Comparison of ENCODE assay signal across 16 mouse cellular contexts in the genomic region with DNA sequence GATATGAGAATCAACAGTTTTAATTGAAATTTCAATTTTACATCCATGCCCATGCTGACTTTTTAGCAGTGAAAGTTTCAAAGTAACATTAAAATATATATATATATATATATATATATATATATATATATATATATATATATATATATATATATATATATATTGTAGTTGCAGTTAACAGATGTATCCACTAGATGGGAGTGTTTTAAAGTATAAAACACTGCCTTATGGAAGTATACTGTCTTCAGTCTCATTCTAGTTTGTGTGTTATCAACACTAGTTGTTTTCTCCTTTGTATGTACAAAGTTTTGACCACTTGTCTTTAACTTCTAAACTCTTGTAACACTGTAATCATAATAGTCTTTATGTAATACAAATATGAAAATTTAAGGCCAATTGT.
DNase-seq lines count a peak whose midpoint lies in the region; ATAC-seq and TF ChIP-seq lines count a peak whose summit lies in the region.
"Had no signal": no experiment of that assay in that cellular context is flagged by ENCODE, and none has a peak within 500 bp of the region (broad histone marks: within the 10 kb centered on the region; RNA-seq: fewer than 3 reads in every experiment).

No protein-coding gene starts in this region.

- H3K27ac ChIP-seq in forebrain, postnatal 0 days (ENCODE audit: low read depth, low read length): no peak overlapping the region
- H3K27ac ChIP-seq in forebrain, embryonic 16.5 days (ENCODE audit: low read length): no peak overlapping the region
- H3K27ac ChIP-seq in lung, embryonic 14.5 days (ENCODE audit: low read depth): no peak overlapping the region
- H3K27ac ChIP-seq in stomach, postnatal 0 days (replicated peaks): no peak overlapping the region
- H3K27ac ChIP-seq: heart, embryonic 10.5 days; liver, embryonic 14.5 days; midbrain, embryonic 15.5 days had no signal

- no peaks in the 10 kb centered on the region for H3K36me3 ChIP-seq in forebrain, postnatal 0 days (ENCODE audit: insufficient read depth)
- H3K36me3 ChIP-seq in forebrain, embryonic 16.5 days (ENCODE audit: control insufficient read depth, insufficient read depth): no peaks in the 10 kb centered on the region
- H3K36me3 ChIP-seq in lung, embryonic 14.5 days (ENCODE audit: insufficient read depth): no peaks in the 10 kb centered on the region
- no peaks in the 10 kb centered on the region for H3K36me3 ChIP-seq in stomach, postnatal 0 days (ENCODE audit: control insufficient read depth, insufficient read depth, low read length)
- H3K36me3 ChIP-seq: G1E; heart, embryonic 10.5 days; midbrain, embryonic 15.5 days had no signal

- no peak for ATAC-seq in forebrain, postnatal 0 days
- no peak for ATAC-seq in forebrain, embryonic 16.5 days
- no peak for ATAC-seq in lung, embryonic 14.5 days (ENCODE audit: insufficient read depth)
- no peak for ATAC-seq in stomach, postnatal 0 days (ENCODE audit: low FRiP score, low TSS enrichment)
- ATAC-seq: midbrain, embryonic 15.5 days had no signal

- no peak overlapping the region for H3K9ac ChIP-seq in forebrain, postnatal 0 days
- H3K9ac ChIP-seq in forebrain, embryonic 16.5 days (replicated peaks; ENCODE audit: low read depth, low read length): no peak overlapping the region
- no peak overlapping the region for H3K9ac ChIP-seq in lung, embryonic 14.5 days
- no peak overlapping the region for H3K9ac ChIP-seq in stomach, postnatal 0 days (ENCODE audit: low read length)
- H3K9ac ChIP-seq: liver, embryonic 14.5 days; midbrain, embryonic 15.5 days had no signal

- no peak for TF ChIP-seq POLR2A in brain, embryonic 14.5 days (IDR thresholded peaks at IDR 0.05; ENCODE audit: borderline replicate concordance, extremely low read depth, insufficient read depth, insufficient read length, poor library complexity, severe bottlenecking)

- no peak for TF ChIP-seq EP300 in stomach, postnatal 0 days (optimal IDR thresholded peaks at IDR 0.05)

- DNase-seq in forebrain, postnatal 0 days: no peak
- peak; percentile 62 for DNase-seq in lung, embryonic 14.5 days
- no peak for DNase-seq in lung, postnatal 36 days
- peak; percentile 57 for DNase-seq in brain, embryonic 14.5 days (ENCODE audit: low read depth)
- no peak for DNase-seq in stomach, postnatal 0 days (ENCODE audit: low spot score)
- DNase-seq in Muller cell, postnatal 12 days (ENCODE audit: inconsistent ontology term): no peak
- DNase-seq: adrenal gland, postnatal 10 days; gastrocnemius, postnatal 14 days; heart, postnatal 14 days; kidney, postnatal 14 days; right cerebral cortex, postnatal 25 days had no signal

- no peak overlapping the region for H3K4me3 ChIP-seq in forebrain, postnatal 0 days (ENCODE audit: low read depth, low read length)
- H3K4me3 ChIP-seq in forebrain, embryonic 16.5 days (replicated peaks; ENCODE audit: low read length): no peak overlapping the region
- no peak overlapping the region for H3K4me3 ChIP-seq in lung, embryonic 14.5 days (ENCODE audit: low read depth, low read length)
- H3K4me3 ChIP-seq in stomach, postnatal 0 days (ENCODE audit: low read depth, low read length): no peak overlapping the region
- H3K4me3 ChIP-seq: heart, embryonic 10.5 days; midbrain, embryonic 15.5 days had no signal

- H3K4me2 ChIP-seq in forebrain, postnatal 0 days (ENCODE audit: low read depth): no peak overlapping the region
- no peak overlapping the region for H3K4me2 ChIP-seq in forebrain, embryonic 16.5 days (ENCODE audit: low read length)
- H3K4me2 ChIP-seq in lung, embryonic 14.5 days: no peak overlapping the region
- H3K4me2 ChIP-seq in stomach, postnatal 0 days (replicated peaks; ENCODE audit: low read depth): no peak overlapping the region
- H3K4me2 ChIP-seq: midbrain, embryonic 15.5 days had no signal

- no peaks in the 10 kb centered on the region for H3K27me3 ChIP-seq in forebrain, postnatal 0 days (ENCODE audit: insufficient read depth, low read length)
- no peaks in the 10 kb centered on the region for H3K27me3 ChIP-seq in forebrain, embryonic 16.5 days (replicated peaks; ENCODE audit: control insufficient read depth, insufficient read depth, low read length)
- H3K27me3 ChIP-seq in lung, embryonic 14.5 days (ENCODE audit: insufficient read depth, low read length): no peaks in the 10 kb centered on the region
- no peaks in the 10 kb centered on the region for H3K27me3 ChIP-seq in stomach, postnatal 0 days (ENCODE audit: control insufficient read depth, insufficient read depth, low read length)
- H3K27me3 ChIP-seq: midbrain, embryonic 15.5 days had no signal

- H3K4me1 ChIP-seq in forebrain, postnatal 0 days (ENCODE audit: insufficient read depth): no peaks in the 10 kb centered on the region
- H3K4me1 ChIP-seq in forebrain, embryonic 16.5 days (replicated peaks; ENCODE audit: control insufficient read depth, insufficient read depth, low read length): no peaks in the 10 kb centered on the region
- no peaks in the 10 kb centered on the region for H3K4me1 ChIP-seq in lung, embryonic 14.5 days (ENCODE audit: insufficient read depth)
- H3K4me1 ChIP-seq in stomach, postnatal 0 days (replicated peaks; ENCODE audit: control insufficient read depth, insufficient read depth): no peaks in the 10 kb centered on the region
- H3K4me1 ChIP-seq: heart, embryonic 10.5 days; midbrain, embryonic 15.5 days had no signal

- no peaks in the 10 kb centered on the region for H3K9me3 ChIP-seq in forebrain, postnatal 0 days (ENCODE audit: low read length)
- H3K9me3 ChIP-seq in forebrain, embryonic 16.5 days (ENCODE audit: control insufficient read depth, low read length): no peaks in the 10 kb centered on the region
- H3K9me3 ChIP-seq in lung, embryonic 14.5 days (ENCODE audit: low read depth, low read length): no peaks in the 10 kb centered on the region
- no peaks in the 10 kb centered on the region for H3K9me3 ChIP-seq in stomach, postnatal 0 days (ENCODE audit: control insufficient read depth, low read length)
- H3K9me3 ChIP-seq: G1E; heart, embryonic 10.5 days; midbrain, embryonic 15.5 days had no signal

- peak; percentile 35 for TF ChIP-seq CTCF in forebrain, postnatal 0 days (IDR thresholded peaks at IDR 0.05; ENCODE audit: low read depth)
- TF ChIP-seq CTCF in lung, embryonic 14.5 days (IDR thresholded peaks at IDR 0.05; ENCODE audit: low read depth): no peak
- TF ChIP-seq CTCF in brain, embryonic 14.5 days (IDR thresholded peaks at IDR 0.05; ENCODE audit: borderline replicate concordance, extremely low read depth, insufficient read depth, insufficient read length): no peak
- TF ChIP-seq CTCF in stomach, postnatal 0 days (IDR thresholded peaks at IDR 0.05; ENCODE audit: low read depth): peak; percentile 30

Comparison
In these comparisons a context has a peak if more than half of its experiments do, and no peak if none do; other contexts are left out.
1. DNase-seq: peak in lung, embryonic 14.5 days (single experiment) and brain, embryonic 14.5 days (single experiment); none in forebrain, postnatal 0 days (single experiment), lung, postnatal 36 days (single experiment), stomach, postnatal 0 days (single experiment) and Muller cell, postnatal 12 days (single experiment).
2. CTCF ChIP-seq: peak in forebrain, postnatal 0 days (single experiment) and stomach, postnatal 0 days (single experiment); none in lung, embryonic 14.5 days (single experiment) and brain, embryonic 14.5 days (single experiment).